Mouse (Mus musculus): Measurements from ENCODE around the gene Nol3. TPM values are rescaled to one million over a fixed set of nuclear protein-coding genes. Genes with fewer than 3 reads are reported as not detected.

The Nol3 gene
- polyA plus RNA-seq, 1 experiment from 2014 or later: 3.0 TPM

DNA sequence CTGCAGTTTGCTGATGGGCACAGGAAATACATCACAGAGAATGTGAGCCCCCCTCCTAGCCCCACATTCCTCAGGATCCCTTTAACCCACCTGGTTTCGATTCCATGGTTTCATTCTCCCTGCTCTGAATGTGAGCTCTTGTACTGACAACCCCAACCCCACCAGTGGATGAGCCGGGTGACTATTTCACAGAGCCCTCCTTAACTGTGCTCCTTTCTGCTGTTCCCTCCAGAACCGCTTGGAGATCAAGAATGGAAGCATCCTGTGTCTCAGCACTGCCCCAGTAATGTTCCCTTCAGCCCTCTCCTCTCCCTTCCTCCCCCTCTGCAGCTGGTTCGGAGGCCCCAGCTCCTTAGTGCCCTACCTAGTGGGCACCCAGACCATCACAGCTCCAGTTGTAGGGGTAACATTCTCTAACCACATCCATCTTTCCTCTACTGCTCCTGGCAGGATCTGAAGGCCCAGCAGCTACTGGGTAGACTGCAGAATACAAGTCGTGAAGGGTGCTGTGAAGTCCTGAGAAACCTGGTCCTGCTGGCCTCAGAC is 30.3 kb downstream of the Nol3 start:
- 63% methylated on average over 5 of the region's 5 CpGs for WGBS
- H3K27me3 ChIP-seq (ENCODE audit: control insufficient read depth, insufficient read depth, low read length): no peaks in the 10 kb centered on the region
- no peak overlapping the region for H3K27ac ChIP-seq (replicated peaks; ENCODE audit: low read depth, low read length)
- peaks cover 81% of the 10 kb centered on the region for H3K36me3 ChIP-seq (ENCODE audit: control insufficient read depth, insufficient read depth, low read length)
- peaks cover 8% of the 10 kb centered on the region; the same call in 1 of the 2 replicates for H3K4me1 ChIP-seq (ENCODE audit: control insufficient read depth, insufficient read depth, low read length)
- no peak overlapping the region for H3K4me3 ChIP-seq (replicated peaks; ENCODE audit: low read depth, low read length)
- ATAC-seq (ENCODE audit: low FRiP score, low TSS enrichment) (no peak), DNase-seq (no peak)
- 0 out of 2 replicates have a peak overlapping the region, but pooled peaks have one; percentile 16 for H3K9ac ChIP-seq (replicated peaks; ENCODE audit: low read length)
- H3K9me3 ChIP-seq (ENCODE audit: control insufficient read depth, low read length): no peaks in the 10 kb centered on the region
- peak overlapping the region; percentile 40 for H3K4me2 ChIP-seq (ENCODE audit: low read length)

DNA sequence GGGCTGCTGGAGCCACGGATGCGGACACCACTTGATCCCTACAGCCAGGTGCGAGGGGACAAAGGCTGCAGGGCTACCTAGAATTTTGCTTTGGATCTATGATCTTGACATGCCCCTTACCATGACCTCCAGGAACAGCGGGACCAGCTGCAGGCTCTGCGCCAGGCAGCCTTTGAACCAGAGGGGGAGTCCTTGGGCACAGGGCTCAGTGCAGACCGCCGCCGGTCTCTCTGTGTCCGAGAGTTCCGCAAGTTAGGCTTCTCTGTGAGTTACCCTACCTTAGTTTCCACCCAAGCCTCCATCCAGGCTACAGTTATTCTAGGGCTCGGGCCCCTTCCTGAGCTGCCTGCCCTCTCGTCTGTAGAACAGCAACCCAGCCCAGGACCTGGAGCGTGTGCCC is 31.7 kb downstream of the Nol3 start:
- H3K9me3 ChIP-seq (ENCODE audit: control insufficient read depth, low read length): no peaks in the 10 kb centered on the region
- H3K27me3 ChIP-seq (ENCODE audit: control insufficient read depth, insufficient read depth, low read length): no peaks in the 10 kb centered on the region
- ATAC-seq (ENCODE audit: low FRiP score, low TSS enrichment): no peak
- H3K4me1 ChIP-seq (ENCODE audit: control insufficient read depth, insufficient read depth, low read length): peaks cover 8% of the 10 kb centered on the region; the same call in 1 of the 2 replicates
- H3K4me3 ChIP-seq (replicated peaks; ENCODE audit: low read depth, low read length): no peak overlapping the region
- H3K4me2 ChIP-seq (ENCODE audit: low read length): no peak overlapping the region
- no peak overlapping the region for H3K27ac ChIP-seq (replicated peaks; ENCODE audit: low read depth, low read length)
- 96% methylated on average over 13 of the region's 13 CpGs for WGBS
- DNase-seq: no peak
- peaks cover 73% of the 10 kb centered on the region for H3K36me3 ChIP-seq (ENCODE audit: control insufficient read depth, insufficient read depth, low read length)
- H3K9ac ChIP-seq (replicated peaks; ENCODE audit: low read length): no peak overlapping the region

DNA sequence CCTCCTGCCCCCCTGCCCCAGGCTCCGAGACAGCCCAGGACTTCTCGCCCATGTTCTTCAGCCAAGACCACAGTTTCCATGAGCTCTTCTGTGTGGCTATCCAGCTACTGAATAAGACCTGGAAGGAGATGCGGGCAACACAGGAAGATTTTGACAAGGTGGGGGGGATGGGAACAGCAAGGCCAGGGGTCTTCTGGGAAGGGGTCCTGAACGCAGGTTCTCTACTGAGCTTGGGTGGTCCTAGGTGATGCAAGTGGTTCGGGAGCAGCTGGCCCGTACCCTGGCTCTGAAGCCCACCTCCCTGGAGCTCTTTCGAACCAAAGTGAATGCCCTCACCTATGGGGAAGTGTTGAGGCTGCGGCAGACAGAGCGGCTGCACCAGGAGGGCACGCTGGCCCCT is 32.5 kb downstream of the Nol3 start:
- 94% methylated on average over 10 of the region's 10 CpGs for whole genome bisulfite sequencing
- H3K4me1 ChIP-seq (ENCODE audit: control insufficient read depth, insufficient read depth, low read length): peaks cover 8% of the 10 kb centered on the region; the same call in 1 of the 2 replicates

DNA sequence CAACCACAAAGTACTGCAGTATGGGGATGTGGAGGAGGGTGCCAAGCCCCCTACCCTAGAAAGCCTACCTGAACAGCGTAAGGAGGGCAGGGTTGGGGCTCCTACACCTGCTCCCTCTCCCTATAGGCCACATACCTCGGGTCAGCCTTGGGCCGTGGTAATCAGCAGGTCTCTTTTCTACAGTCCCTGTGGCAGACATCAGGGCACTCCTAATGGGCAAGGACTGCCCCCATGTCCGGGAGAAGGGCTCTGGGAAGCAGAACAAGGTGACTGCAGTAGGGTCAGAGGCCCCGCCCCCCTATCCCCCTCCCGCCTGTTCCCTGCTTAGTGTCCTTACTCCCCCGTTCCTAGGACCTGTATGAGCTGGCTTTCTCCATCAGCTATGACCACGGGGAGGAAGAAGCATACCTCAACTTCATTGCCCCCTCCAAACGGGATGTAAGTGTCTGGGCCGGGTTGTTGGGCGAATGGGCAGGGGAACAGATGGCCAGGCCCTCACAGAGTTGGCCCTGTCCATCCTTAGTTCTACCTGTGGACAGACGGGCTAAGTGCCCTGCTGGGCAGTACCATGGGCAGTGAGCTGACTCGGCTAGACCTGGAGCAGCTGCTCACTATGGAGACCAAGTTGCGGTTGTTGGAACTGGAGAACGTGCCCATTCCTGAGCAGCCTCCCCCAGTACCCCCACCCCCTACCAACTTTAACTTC is 33.4 kb downstream of the Nol3 start:
- H3K9me3 ChIP-seq (ENCODE audit: control insufficient read depth, low read length): no peaks in the 10 kb centered on the region
- ATAC-seq (ENCODE audit: low FRiP score, low TSS enrichment): no peak
- no peak overlapping the region for H3K9ac ChIP-seq (replicated peaks; ENCODE audit: low read length)
- WGBS: 83% methylated on average over 15 of the region's 15 CpGs
- no peak overlapping the region for H3K4me2 ChIP-seq (ENCODE audit: low read length)
- H3K27ac ChIP-seq (replicated peaks; ENCODE audit: low read depth, low read length): no peak overlapping the region
- H3K36me3 ChIP-seq (ENCODE audit: control insufficient read depth, insufficient read depth, low read length): peaks cover 73% of the 10 kb centered on the region
- H3K4me3 ChIP-seq (replicated peaks; ENCODE audit: low read depth, low read length): no peak overlapping the region
- DNase-seq: no peak
- H3K4me1 ChIP-seq (ENCODE audit: control insufficient read depth, insufficient read depth, low read length): peaks cover 8% of the 10 kb centered on the region; the same call in 1 of the 2 replicates
- H3K27me3 ChIP-seq (ENCODE audit: control insufficient read depth, insufficient read depth, low read length): no peaks in the 10 kb centered on the region

More for the DNA sequence above, 32.5 kb downstream of the Nol3 start:
- Histone ChIP-seq H3K4me2 (ENCODE audit: low read length) (no peak overlapping the region), H3K36me3 (ENCODE audit: control insufficient read depth, insufficient read depth, low read length) (peaks cover 73% of the 10 kb centered on the region), H3K9me3 (ENCODE audit: control insufficient read depth, low read length) (no peaks in the 10 kb centered on the region), H3K27ac (replicated peaks; ENCODE audit: low read depth, low read length) (no peak overlapping the region), H3K9ac (replicated peaks; ENCODE audit: low read length) (no peak overlapping the region), H3K27me3 (ENCODE audit: control insufficient read depth, insufficient read depth, low read length) (no peaks in the 10 kb centered on the region), H3K4me3 (replicated peaks; ENCODE audit: low read depth, low read length) (no peak overlapping the region)
- ATAC-seq (ENCODE audit: low FRiP score, low TSS enrichment) (no peak), DNase-seq (no peak)

DNA sequence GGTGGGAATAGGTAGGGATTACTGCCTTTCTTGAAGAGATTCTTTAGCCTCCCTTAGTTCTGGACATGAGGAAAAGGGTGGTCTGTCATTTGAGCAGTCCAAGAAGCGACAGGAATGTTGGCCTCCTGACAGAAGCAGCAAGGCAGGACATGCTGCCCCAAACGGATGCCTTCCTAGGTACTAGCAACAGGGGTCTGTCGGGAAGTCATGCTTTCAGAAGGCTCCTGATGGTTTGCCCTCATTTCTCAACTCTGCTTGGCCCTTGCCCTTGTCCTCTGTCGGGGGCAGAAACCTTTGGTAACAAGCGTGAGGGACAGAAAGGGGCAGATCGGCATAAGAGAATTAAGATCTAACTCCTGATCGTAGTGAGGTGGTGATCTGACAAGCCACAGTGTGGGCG is 34.2 kb downstream of the Nol3 start:
- Histone ChIP-seq H3K9me3 (ENCODE audit: control insufficient read depth, low read length) (no peaks in the 10 kb centered on the region), H3K4me2 (ENCODE audit: low read length) (no peak overlapping the region), H3K9ac (replicated peaks; ENCODE audit: low read length) (no peak overlapping the region), H3K4me1 (ENCODE audit: control insufficient read depth, insufficient read depth, low read length) (peaks cover 8% of the 10 kb centered on the region; the same call in 1 of the 2 replicates), H3K27me3 (ENCODE audit: control insufficient read depth, insufficient read depth, low read length) (no peaks in the 10 kb centered on the region), H3K27ac (replicated peaks; ENCODE audit: low read depth, low read length) (no peak overlapping the region), H3K36me3 (ENCODE audit: control insufficient read depth, insufficient read depth, low read length) (peaks cover 73% of the 10 kb centered on the region), H3K4me3 (replicated peaks; ENCODE audit: low read depth, low read length) (no peak overlapping the region)
- DNase-seq (no peak), ATAC-seq (ENCODE audit: low FRiP score, low TSS enrichment) (no peak)
- 90% methylated on average over 8 of the region's 8 CpGs for WGBS

DNA sequence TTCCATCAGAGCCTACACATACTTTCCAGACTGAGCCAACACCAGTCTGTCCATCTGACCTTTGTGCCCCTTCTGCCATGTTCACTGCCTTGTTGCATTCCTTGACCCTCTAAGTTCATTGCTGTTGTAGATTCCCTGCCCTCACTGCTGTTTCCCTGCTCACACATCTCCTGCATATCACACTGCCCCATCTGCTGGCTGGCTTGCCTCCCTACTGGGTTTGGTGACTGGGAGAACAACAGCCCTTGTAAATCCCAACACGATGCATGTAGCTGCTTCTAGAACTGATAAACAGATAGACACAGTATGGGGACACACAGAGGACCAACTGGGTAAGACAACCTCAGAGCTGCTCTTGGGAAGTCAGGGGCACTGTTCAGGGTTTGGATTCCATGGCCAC is 35.8 kb downstream of the Nol3 start:
- no peaks in the 10 kb centered on the region for H3K4me1 ChIP-seq (ENCODE audit: control insufficient read depth, insufficient read depth, low read length)
- H3K9ac ChIP-seq (replicated peaks; ENCODE audit: low read length): no peak overlapping the region
- H3K27ac ChIP-seq (replicated peaks; ENCODE audit: low read depth, low read length): no peak overlapping the region
- H3K9me3 ChIP-seq (ENCODE audit: control insufficient read depth, low read length): no peaks in the 10 kb centered on the region
- H3K4me2 ChIP-seq (ENCODE audit: low read length): no peak overlapping the region
- 90% methylated on average over 1 of the region's 1 CpGs for WGBS
- DNase-seq (no peak), ATAC-seq (ENCODE audit: low FRiP score, low TSS enrichment) (no peak)
- H3K4me3 ChIP-seq (replicated peaks; ENCODE audit: low read depth, low read length): no peak overlapping the region
- H3K27me3 ChIP-seq (ENCODE audit: control insufficient read depth, insufficient read depth, low read length): no peaks in the 10 kb centered on the region
- H3K36me3 ChIP-seq (ENCODE audit: control insufficient read depth, insufficient read depth, low read length): peaks cover 82% of the 10 kb centered on the region

DNA sequence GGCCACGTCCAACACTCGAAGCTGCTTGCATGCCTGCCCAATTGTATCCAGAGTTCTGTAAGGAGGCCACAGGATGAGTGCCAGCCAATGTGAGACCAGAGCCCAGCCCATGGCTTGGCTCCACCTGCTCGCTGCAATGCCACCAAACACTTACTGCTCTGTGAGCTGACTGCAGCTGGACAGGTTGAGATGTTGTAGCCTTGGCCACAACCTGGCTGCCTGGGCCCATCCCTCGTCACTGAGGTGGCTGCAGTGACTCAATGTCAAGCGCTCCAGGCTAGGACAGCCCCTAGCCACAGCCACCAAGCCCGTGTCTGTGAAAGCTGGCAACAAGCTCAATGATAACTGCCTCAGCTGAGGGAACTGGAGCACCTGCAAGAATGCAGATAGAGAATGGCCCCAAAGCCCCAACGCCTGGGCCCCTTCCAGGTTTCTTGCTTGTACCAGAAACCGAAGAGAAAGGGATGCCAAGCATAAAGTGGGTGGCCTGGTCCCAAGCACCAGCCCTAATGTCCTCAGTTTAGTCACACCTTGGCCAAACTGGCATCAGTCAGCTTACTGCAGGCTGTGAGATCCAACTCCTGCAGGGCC is 37.0 kb downstream of the Nol3 start:
- Histone ChIP-seq H3K4me1 (ENCODE audit: control insufficient read depth, insufficient read depth, low read length) (no peaks in the 10 kb centered on the region), H3K27ac (replicated peaks; ENCODE audit: low read depth, low read length) (no peak overlapping the region), H3K4me2 (ENCODE audit: low read length) (no peak overlapping the region), H3K27me3 (ENCODE audit: control insufficient read depth, insufficient read depth, low read length) (no peaks in the 10 kb centered on the region), H3K9ac (replicated peaks; ENCODE audit: low read length) (no peak overlapping the region), H3K4me3 (replicated peaks; ENCODE audit: low read depth, low read length) (no peak overlapping the region), H3K9me3 (ENCODE audit: control insufficient read depth, low read length) (no peaks in the 10 kb centered on the region), H3K36me3 (ENCODE audit: control insufficient read depth, insufficient read depth, low read length) (peaks cover 77% of the 10 kb centered on the region)
- ATAC-seq (ENCODE audit: low FRiP score, low TSS enrichment) (no peak), DNase-seq (no peak)
- 94% methylated on average over 8 of the region's 8 CpGs for WGBS

DNA sequence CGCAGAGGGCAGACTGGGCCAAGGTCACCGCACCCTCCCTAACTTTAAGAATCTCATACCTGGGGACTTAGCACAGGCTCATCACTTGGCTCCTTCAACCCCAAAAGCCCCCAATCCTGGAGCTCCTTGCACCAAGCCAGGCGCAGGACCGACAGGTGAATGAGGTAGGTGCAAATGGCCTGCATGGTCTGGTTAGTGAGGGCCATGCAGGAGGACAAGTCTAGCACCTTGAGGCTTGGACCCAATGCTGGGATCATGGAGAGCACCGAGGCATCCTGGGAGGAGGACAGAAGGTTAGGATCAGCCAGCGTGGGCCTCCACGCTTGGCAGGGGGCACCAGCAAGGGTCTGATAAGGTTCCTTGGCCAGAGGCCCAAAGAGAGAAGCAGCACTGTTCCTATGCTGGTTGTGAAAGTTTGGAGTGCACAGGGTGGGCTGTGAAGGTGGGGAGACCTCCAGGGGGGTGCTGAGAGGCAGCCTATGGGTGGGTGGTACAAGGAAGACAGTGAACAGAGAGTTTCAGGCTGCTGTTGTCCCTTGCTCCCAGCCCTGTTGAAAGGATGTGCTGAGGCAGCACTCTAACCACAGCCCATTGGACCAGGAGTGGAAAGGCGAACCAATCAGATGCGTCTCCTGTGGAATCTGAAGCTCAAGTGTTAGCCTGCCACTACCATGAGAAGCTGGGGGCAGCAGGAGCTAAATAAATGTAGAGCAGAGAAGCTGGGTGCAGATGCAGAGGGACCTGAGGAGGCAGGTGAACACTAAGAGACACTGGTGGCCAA is 37.9 kb downstream of the Nol3 start:
- no peak overlapping the region for H3K4me3 ChIP-seq (replicated peaks; ENCODE audit: low read depth, low read length)
- H3K4me1 ChIP-seq (ENCODE audit: control insufficient read depth, insufficient read depth, low read length): no peaks in the 10 kb centered on the region
- no peak for DNase-seq
- H3K4me2 ChIP-seq (ENCODE audit: low read length): no peak overlapping the region
- peaks cover 77% of the 10 kb centered on the region for H3K36me3 ChIP-seq (ENCODE audit: control insufficient read depth, insufficient read depth, low read length)
- WGBS: 85% methylated on average over 9 of the region's 9 CpGs
- ATAC-seq (ENCODE audit: low FRiP score, low TSS enrichment): no peak
- no peak overlapping the region for H3K27ac ChIP-seq (replicated peaks; ENCODE audit: low read depth, low read length)
- H3K9ac ChIP-seq (replicated peaks; ENCODE audit: low read length): no peak overlapping the region
- H3K27me3 ChIP-seq (ENCODE audit: control insufficient read depth, insufficient read depth, low read length): no peaks in the 10 kb centered on the region
- no peaks in the 10 kb centered on the region for H3K9me3 ChIP-seq (ENCODE audit: control insufficient read depth, low read length)

Measured in midbrain, embryonic 14.5 days (tissue).